Mouse (Mus musculus) sigmoid colon, adult 10 weeks (tissue): Measurements from ENCODE around the gene Rela. TPM values are rescaled to one million over a fixed set of nuclear protein-coding genes. Genes with fewer than 3 reads are reported as not detected.

Experiments used
- polyA plus RNA-seq: library from polyadenylated mRNA; stranded (reverse); fragments of 350-450 nt; fragmentation: Illumina TruSeq; extraction: RNeasy Lipid Tissue Mini Kit (QIAGEN cat#74804); gene quantifications from one replicate; pipeline ENCODE4 v1.2.3, GENCODE M21; 2014; ENCODE audit warnings: low read depth, low replicate concordance

Rela gene
- polyA plus RNA-seq, result 0.66 TPM

GRCm38 (mm10) chr19:5637069-5638047 lies at the start of gene Rela:
Gene Rela, plus strand, starts transcription at chr19:5637483.

GRCm38 (mm10) chr19:5601752-5602541 lies 35.3 kb upstream of the Rela start, which contains the start of gene Rnaseh2c:
Gene Rnaseh2c, plus strand, starts transcription at chr19:5601873.

GRCm38 (mm10) chr19:5609547-5610404 lies 27.5 kb upstream of the Rela start, which contains the start of gene Kat5:
Gene Kat5, minus strand, starts transcription at chr19:5610237.

GRCm38 (mm10) chr19:5662981-5663913 lies 26.0 kb downstream of the Rela start, which contains the start of gene Sipa1:
Gene Sipa1, minus strand, starts transcription at chr19:5663707.

GRCm38 (mm10) chr19:5688200-5689087 lies 51.2 kb downstream of the Rela start, which contains the start of the genes Map3k11 and Pcnx3:
Gene Map3k11, plus strand, starts transcription at chr19:5688742.
Gene Pcnx3, minus strand, starts transcription at chr19:5688908.

Other genes with a start within 250 kb of the Rela start
- 2.6 TPM for gene Sart1, start 248.8 kb upstream of the Rela start, polyA plus RNA-seq
- gene Tsga10ip, start 235.0 kb upstream of the Rela start, polyA plus RNA-seq, result not detected
- 3.4 TPM for gene Drap1, start 212.5 kb upstream of the Rela start, polyA plus RNA-seq
- gene AI837181, start 212.3 kb upstream of the Rela start, polyA plus RNA-seq, result 0.38 TPM
- not detected for gene Fosl1, start 189.9 kb upstream of the Rela start, polyA plus RNA-seq
- 1.2 TPM for gene Ccdc85b, start 179.6 kb upstream of the Rela start, polyA plus RNA-seq
- gene Fibp, start 176.9 kb upstream of the Rela start, polyA plus RNA-seq, result 5.7 TPM
- not detected for gene Ctsw, start 169.0 kb upstream of the Rela start, polyA plus RNA-seq
- 0.60 TPM for gene Efemp2, start 163.5 kb upstream of the Rela start, polyA plus RNA-seq
- gene Mus81, start 149.1 kb upstream of the Rela start, polyA plus RNA-seq, result 0.69 TPM
- gene Cfl1, start 147.0 kb upstream of the Rela start, polyA plus RNA-seq, result 183 TPM
- gene 1700020D05Rik, start 133.7 kb upstream of the Rela start, polyA plus RNA-seq, result not detected
- 0.25 TPM for gene Snx32, start 126.9 kb upstream of the Rela start, polyA plus RNA-seq
- gene Ovol1, start 76.8 kb upstream of the Rela start, polyA plus RNA-seq, result 5.6 TPM
- not detected for gene Ap5b1, start 69.5 kb upstream of the Rela start, polyA plus RNA-seq
- 1.0 TPM for gene Rnaseh2c, start 35.6 kb upstream of the Rela start, polyA plus RNA-seq
- 19.7 TPM for gene Kat5, start 27.2 kb upstream of the Rela start, polyA plus RNA-seq
- 1.5 TPM for gene Sipa1, start 26.2 kb downstream of the Rela start, polyA plus RNA-seq
- gene Map3k11, start 51.3 kb downstream of the Rela start, polyA plus RNA-seq, result 1.7 TPM
- 0.22 TPM for gene Pcnx3, start 51.4 kb downstream of the Rela start, polyA plus RNA-seq
- not detected for gene Kcnk7, start 66.9 kb downstream of the Rela start, polyA plus RNA-seq
- gene Ehbp1l1, start 88.8 kb downstream of the Rela start, polyA plus RNA-seq, result 8.7 TPM
- not detected for gene Fam89b, start 92.2 kb downstream of the Rela start, polyA plus RNA-seq
- 3.2 TPM for gene Ltbp3, start 103.4 kb downstream of the Rela start, polyA plus RNA-seq
- gene Scyl1, start 133.9 kb downstream of the Rela start, polyA plus RNA-seq, result 0.28 TPM
- 4.3 TPM for gene Frmd8, start 237.8 kb downstream of the Rela start, polyA plus RNA-seq
- 1.0 TPM for gene Slc25a45, start 240.3 kb downstream of the Rela start, polyA plus RNA-seq